Mouse (Mus musculus): ENCODE measurements around the gene Dsn1. TPM values are rescaled to one million over a fixed set of nuclear protein-coding genes. Genes with fewer than 3 reads are reported as not detected.

Gene Dsn1
- total and polyA plus RNA-seq, 3 experiments = 5.3 to 123 (median 48.3) TPM

- H3K4me1 ChIP-seq (ENCODE audit: insufficient read depth, low read depth, low read length) = peaks cover 41% of the 10 kb centered on the region
Measured at GRCm38 (mm10) chr2:156982864-156983263, 24.1 kb downstream of the Dsn1 start.

GRCm38 (mm10) chr2:156981291-156981690 lies 25.7 kb downstream of the Dsn1 start:
- H3K9me3 ChIP-seq (replicated peaks) = no peaks in the 10 kb centered on the region
- DNase-seq (ENCODE audit: low spot score) (no peak), ATAC-seq (ENCODE audit: extremely low read depth, insufficient number of reproducible peaks, low FRiP score, poor library complexity, severe bottlenecking) (no peak)
- H3K4me1 ChIP-seq (ENCODE audit: insufficient read depth, low read depth, low read length) = peaks cover 29% of the 10 kb centered on the region
- H3K4me3 ChIP-seq (ENCODE audit: low read depth, low read length) = no peak overlapping the region
- TF ChIP-seq GATA1 (IDR thresholded peaks at IDR 0.05; ENCODE audit: borderline replicate concordance, low read length) (no peak), POLR2AphosphoS5 (IDR thresholded peaks at IDR 0.05; ENCODE audit: insufficient replicate concordance, low read depth, low read length) (no peak), TAL1 (conservative IDR thresholded peaks at IDR 0.05; ENCODE audit: low read depth, low read length) (no peak), GATA2 (IDR thresholded peaks at IDR 0.05; ENCODE audit: borderline replicate concordance, low read depth, low read length) (no peak), CTCF (IDR thresholded peaks at IDR 0.05; ENCODE audit: low read depth, low read length) (no peak)
- H3K27me3 ChIP-seq (ENCODE audit: insufficient read depth, low read length) = no peaks in the 10 kb centered on the region
- peaks cover 50% of the 10 kb centered on the region for H3K36me3 ChIP-seq (replicated peaks)

More at GRCm38 (mm10) chr2:156982864-156983263, 24.1 kb downstream of the Dsn1 start:
- ATAC-seq (ENCODE audit: extremely low read depth, insufficient number of reproducible peaks, low FRiP score, poor library complexity, severe bottlenecking) (peak; percentile 60), DNase-seq (ENCODE audit: low spot score) (no peak)
- Histone ChIP-seq H3K9me3 (replicated peaks) (no peaks in the 10 kb centered on the region), H3K4me3 (ENCODE audit: low read depth, low read length) (no peak overlapping the region; the same call in 1 of the 2 replicates), H3K27me3 (ENCODE audit: insufficient read depth, low read length) (no peaks in the 10 kb centered on the region), H3K36me3 (replicated peaks) (peaks cover 41% of the 10 kb centered on the region)
- TF ChIP-seq CTCF (IDR thresholded peaks at IDR 0.05; ENCODE audit: low read depth, low read length) = no peak
- TF ChIP-seq GATA2 (IDR thresholded peaks at IDR 0.05; ENCODE audit: borderline replicate concordance, low read depth, low read length) = no peak
- no peak for TF ChIP-seq TAL1 (conservative IDR thresholded peaks at IDR 0.05; ENCODE audit: low read depth, low read length)

GRCm38 (mm10) chr2:156980059-156980458 lies 26.9 kb downstream of the Dsn1 start:
- H3K36me3 ChIP-seq (replicated peaks) = peaks cover 58% of the 10 kb centered on the region
- DNase-seq (ENCODE audit: low spot score) = no peak
- H3K27me3 ChIP-seq (ENCODE audit: insufficient read depth, low read length) = no peaks in the 10 kb centered on the region
- peaks cover 24% of the 10 kb centered on the region for H3K4me1 ChIP-seq (ENCODE audit: insufficient read depth, low read depth, low read length)
- TF ChIP-seq GATA1 (IDR thresholded peaks at IDR 0.05; ENCODE audit: borderline replicate concordance, low read length) = no peak
- TF ChIP-seq TAL1 (conservative IDR thresholded peaks at IDR 0.05; ENCODE audit: low read depth, low read length) = no peak
- TF ChIP-seq CTCF (IDR thresholded peaks at IDR 0.05; ENCODE audit: low read depth, low read length) = no peak
- no peak for TF ChIP-seq GATA2 (IDR thresholded peaks at IDR 0.05; ENCODE audit: borderline replicate concordance, low read depth, low read length)
- TF ChIP-seq POLR2AphosphoS5 (IDR thresholded peaks at IDR 0.05; ENCODE audit: insufficient replicate concordance, low read depth, low read length) = no peak
- H3K9me3 ChIP-seq (replicated peaks) = no peaks in the 10 kb centered on the region
- H3K4me3 ChIP-seq (ENCODE audit: low read depth, low read length) = no peak overlapping the region
- ATAC-seq (ENCODE audit: extremely low read depth, insufficient number of reproducible peaks, low FRiP score, poor library complexity, severe bottlenecking) = no peak

- TF ChIP-seq GATA2 (IDR thresholded peaks at IDR 0.05; ENCODE audit: borderline replicate concordance, low read depth, low read length) = no peak
- no peak for TF ChIP-seq GATA1 (IDR thresholded peaks at IDR 0.05; ENCODE audit: borderline replicate concordance, low read length)
- no peak for TF ChIP-seq CTCF (IDR thresholded peaks at IDR 0.05; ENCODE audit: low read depth, low read length)
- no peak for TF ChIP-seq POLR2AphosphoS5 (IDR thresholded peaks at IDR 0.05; ENCODE audit: insufficient replicate concordance, low read depth, low read length)
- TF ChIP-seq TAL1 (conservative IDR thresholded peaks at IDR 0.05; ENCODE audit: low read depth, low read length) = no peak
- DNase-seq (ENCODE audit: low spot score) = no peak
- Histone ChIP-seq H3K9me3 (replicated peaks) (no peaks in the 10 kb centered on the region), H3K4me1 (ENCODE audit: insufficient read depth, low read depth, low read length) (peaks cover 9% of the 10 kb centered on the region; the same call in 1 of the 2 replicates), H3K36me3 (replicated peaks) (peaks cover 76% of the 10 kb centered on the region), H3K4me3 (ENCODE audit: low read depth, low read length) (no peak overlapping the region), H3K27me3 (ENCODE audit: insufficient read depth, low read length) (no peaks in the 10 kb centered on the region)
- ATAC-seq (ENCODE audit: extremely low read depth, insufficient number of reproducible peaks, low FRiP score, poor library complexity, severe bottlenecking) = no peak
Measured at GRCm38 (mm10) chr2:156976711-156977110, 30.2 kb downstream of the Dsn1 start.

GRCm38 (mm10) chr2:156974967-156975366 lies 32.0 kb downstream of the Dsn1 start:
- TF ChIP-seq GATA2 (IDR thresholded peaks at IDR 0.05; ENCODE audit: borderline replicate concordance, low read depth, low read length) (no peak), CTCF (IDR thresholded peaks at IDR 0.05; ENCODE audit: low read depth, low read length) (no peak), TAL1 (conservative IDR thresholded peaks at IDR 0.05; ENCODE audit: low read depth, low read length) (no peak), POLR2AphosphoS5 (IDR thresholded peaks at IDR 0.05; ENCODE audit: insufficient replicate concordance, low read depth, low read length) (no peak), GATA1 (IDR thresholded peaks at IDR 0.05; ENCODE audit: borderline replicate concordance, low read length) (no peak)
- H3K4me3 ChIP-seq (ENCODE audit: low read depth, low read length) = no peak overlapping the region
- H3K4me1 ChIP-seq (ENCODE audit: insufficient read depth, low read depth, low read length) = peaks cover 10% of the 10 kb centered on the region; the same call in 1 of the 2 replicates
- DNase-seq (ENCODE audit: low spot score) (no peak), ATAC-seq (ENCODE audit: extremely low read depth, insufficient number of reproducible peaks, low FRiP score, poor library complexity, severe bottlenecking) (no peak)
- no peaks in the 10 kb centered on the region for H3K9me3 ChIP-seq (replicated peaks)
- H3K27me3 ChIP-seq (ENCODE audit: insufficient read depth, low read length) = no peaks in the 10 kb centered on the region
- H3K36me3 ChIP-seq (replicated peaks) = peaks cover 77% of the 10 kb centered on the region

GRCm38 (mm10) chr2:156973316-156974100 lies 33.4 kb downstream of the Dsn1 start:
- no peak overlapping the region for H3K4me3 ChIP-seq (ENCODE audit: low read depth, low read length)
- H3K36me3 ChIP-seq (replicated peaks) = peaks cover 86% of the 10 kb centered on the region
- H3K27me3 ChIP-seq (ENCODE audit: insufficient read depth, low read length) = no peaks in the 10 kb centered on the region
- TF ChIP-seq POLR2AphosphoS5 (IDR thresholded peaks at IDR 0.05; ENCODE audit: insufficient replicate concordance, low read depth, low read length) = no peak
- TF ChIP-seq TAL1 (conservative IDR thresholded peaks at IDR 0.05; ENCODE audit: low read depth, low read length) = no peak
- TF ChIP-seq GATA1 (IDR thresholded peaks at IDR 0.05; ENCODE audit: borderline replicate concordance, low read length) = no peak
- TF ChIP-seq GATA2 (IDR thresholded peaks at IDR 0.05; ENCODE audit: borderline replicate concordance, low read depth, low read length) = no peak
- DNase-seq (ENCODE audit: low spot score) (no peak), ATAC-seq (ENCODE audit: extremely low read depth, insufficient number of reproducible peaks, low FRiP score, poor library complexity, severe bottlenecking) (no peak)
- no peaks in the 10 kb centered on the region for H3K9me3 ChIP-seq (replicated peaks)
- peaks cover 10% of the 10 kb centered on the region; the same call in 1 of the 2 replicates for H3K4me1 ChIP-seq (ENCODE audit: insufficient read depth, low read depth, low read length)

Data from G1E (cell line).